Mouse (Mus musculus) limb, embryonic 14.5 days (tissue): Measurements from ENCODE around the gene Cand1. TPM values are rescaled to one million over a fixed set of nuclear protein-coding genes. Genes with fewer than 3 reads are reported as not detected.

ENCODE experiments used
- ATAC-seq: fragments of 200-750 bp; cut with Nextera tagmentation; 2 replicates; pipeline ENCODE4 v1.8.0; 2017; ENCODE audit warnings: low read depth, moderate number of reproducible peaks, moderate TSS enrichment; ENCODE audit not compliant: low FRiP score
- DNase-seq: peaks from one replicate; pipeline ENCODE4 v3.0.0-alpha.2; 2015; ENCODE audit warnings: low spot score
- H3K27ac ChIP-seq: fragments of 300-500 bp; sonication (generic); replicated peaks from 2 replicates; pipeline ENCODE4 v1.5.1; 2014; ENCODE audit warnings: low read depth, mild to moderate bottlenecking, low read length, moderate library complexity, mixed read lengths
- H3K27me3 ChIP-seq: fragments of 300-500 bp; sonication (generic); 2 replicates; pipeline ENCODE4 v1.6.1; 2014; ENCODE audit warnings: low read length, mixed read lengths; ENCODE audit not compliant: control insufficient read depth, insufficient read depth
- H3K36me3 ChIP-seq: fragments of 300-500 bp; sonication (generic); 2 replicates; pipeline ENCODE4 v1.6.1; 2014; ENCODE audit warnings: mild to moderate bottlenecking, low read length, moderate library complexity, mixed read lengths; ENCODE audit not compliant: control insufficient read depth, insufficient read depth
- H3K4me1 ChIP-seq: fragments of 300-500 bp; sonication (generic); 2 replicates; pipeline ENCODE4 v1.6.1; 2014; ENCODE audit warnings: antibody characterized with exemption, low read length, mixed read lengths; ENCODE audit not compliant: control insufficient read depth, insufficient read depth
- H3K4me2 ChIP-seq: fragments of 300-500 bp; sonication (generic); replicated peaks from 2 replicates; pipeline ENCODE4 v1.6.1; 2014; ENCODE audit warnings: low read depth, mild to moderate bottlenecking, low read length, moderate library complexity; ENCODE audit not compliant: severe bottlenecking
- H3K4me3 ChIP-seq: fragments of 300-500 bp; sonication (generic); replicated peaks from 2 replicates; pipeline ENCODE4 v1.5.1; 2014; ENCODE audit warnings: low read length
- H3K9ac ChIP-seq: fragments of 300-500 bp; sonication (generic); 2 replicates; pipeline ENCODE4 v1.6.1; 2014; ENCODE audit warnings: mild to moderate bottlenecking, low read depth, low read length, moderate library complexity; ENCODE audit not compliant: severe bottlenecking
- H3K9me3 ChIP-seq: fragments of 300-500 bp; sonication (generic); 2 replicates; pipeline ENCODE4 v1.6.1; 2016; ENCODE audit warnings: low read length; ENCODE audit not compliant: control insufficient read depth
- POLR2A ChIP-seq: fragments of 200-500 bp; IDR thresholded peaks from 2 replicates; pipeline ENCODE4 v1.8.0; 2012; ENCODE audit warnings: inconsistent platforms, mild to moderate bottlenecking, moderate library complexity, borderline replicate concordance; ENCODE audit not compliant: insufficient read depth, insufficient read length; ENCODE audit errors: extremely low read depth
- WGBS: fragments of 180-500 bp; shearing (Covaris S2); extraction: QIAGEN DNeasy Blood & Tissue Kit; methylation state at CpG from one replicate; pipeline ENCODE4 v1.1.7; 2014; 5-methylcytosine and 5-hydroxymethylcytosine counted together
- polyA plus RNA-seq, 2 experiments: library from polyadenylated mRNA; depleted of rRNA in 1 of 2; stranded (reverse) in 1 of 2; unstranded in 1 of 2; fragments of >200 nt; fragmentation: Nextera tagmentation in 1 of 2; extraction: Ambion mirVana in 1 of 2; gene quantifications; 2 replicates each; pipeline versions ENCODE4 v1.2.1 to v1.2.3; 2012 to 2014

Cand1 gene
- polyA plus RNA-seq, 2 experiments: 54.9 to 87.2 TPM

DNA sequence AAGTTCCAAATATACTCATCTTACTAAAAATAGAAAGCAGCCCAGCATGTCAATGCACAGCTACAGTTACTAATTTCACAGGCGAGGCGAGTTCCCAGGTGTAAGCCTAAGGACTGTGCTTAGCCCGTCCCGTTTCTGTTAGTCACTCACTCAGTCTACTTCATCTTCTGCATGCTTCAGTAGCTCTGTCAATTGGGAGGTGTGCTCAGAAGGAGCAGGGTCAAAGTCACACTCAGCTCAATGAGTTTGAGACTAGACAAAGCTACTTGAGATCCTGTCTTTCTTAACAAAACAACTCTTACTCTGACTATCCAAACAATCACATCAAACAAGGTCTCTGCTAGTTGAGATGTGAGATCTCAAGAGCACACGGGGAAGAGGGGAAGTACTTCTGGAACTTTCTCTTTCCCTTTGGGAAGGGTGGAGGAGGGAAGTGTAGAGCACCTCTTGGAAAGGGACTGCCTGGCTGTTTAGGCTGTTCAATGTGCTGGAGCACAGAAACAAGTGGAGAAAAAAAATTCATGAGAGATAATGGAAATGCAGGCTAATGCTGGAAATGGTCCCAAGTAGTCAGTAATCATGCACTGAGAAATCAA lies 9.7 kb downstream of the Cand1 start:
- WGBS: 77% methylated on average over 5 of the region's 5 CpGs
- no peak for ATAC-seq
- H3K9ac ChIP-seq: no peak overlapping the region
- no peaks in the 10 kb centered on the region for H3K9me3 ChIP-seq
- H3K4me1 ChIP-seq: 0 out of 2 replicates have a peak, but pooled peaks cover 2% of the 10 kb centered on the region
- no peak for DNase-seq
- no peak overlapping the region for H3K27ac ChIP-seq
- no peak overlapping the region for H3K4me2 ChIP-seq
- no peak overlapping the region for H3K4me3 ChIP-seq
- H3K36me3 ChIP-seq: peaks cover 21% of the 10 kb centered on the region
- no peak for TF ChIP-seq POLR2A
- no peaks in the 10 kb centered on the region for H3K27me3 ChIP-seq

DNA sequence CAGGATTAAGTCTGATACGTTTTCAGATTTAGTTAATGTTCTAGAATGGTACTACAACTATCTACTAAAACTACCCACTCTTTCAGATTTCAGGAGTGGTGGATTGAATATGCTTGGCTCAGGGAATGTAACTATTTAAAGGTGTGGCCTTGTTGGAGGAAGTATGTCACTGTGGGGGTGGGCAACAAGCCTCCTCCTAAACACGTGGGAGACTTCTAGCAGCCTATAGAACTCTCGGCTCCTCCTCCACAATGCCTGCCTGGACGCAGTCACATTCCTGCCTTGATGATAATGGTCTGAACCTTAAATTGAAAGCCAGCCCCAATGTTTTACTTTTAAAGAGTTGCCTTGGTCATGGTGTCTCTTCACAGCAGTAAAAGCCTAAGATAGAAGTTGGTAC lies 16.2 kb downstream of the Cand1 start:
- Histone ChIP-seq H3K4me3 (no peak overlapping the region), H3K9me3 (no peaks in the 10 kb centered on the region), H3K27ac (no peak overlapping the region), H3K4me1 (no peaks in the 10 kb centered on the region), H3K36me3 (peaks cover 67% of the 10 kb centered on the region), H3K27me3 (no peaks in the 10 kb centered on the region), H3K9ac (no peak overlapping the region), H3K4me2 (no peak overlapping the region)
- DNase-seq (no peak), ATAC-seq (no peak)
- 77% methylated on average over 4 of the region's 4 CpGs for whole genome bisulfite sequencing
- TF ChIP-seq POLR2A: no peak

DNA sequence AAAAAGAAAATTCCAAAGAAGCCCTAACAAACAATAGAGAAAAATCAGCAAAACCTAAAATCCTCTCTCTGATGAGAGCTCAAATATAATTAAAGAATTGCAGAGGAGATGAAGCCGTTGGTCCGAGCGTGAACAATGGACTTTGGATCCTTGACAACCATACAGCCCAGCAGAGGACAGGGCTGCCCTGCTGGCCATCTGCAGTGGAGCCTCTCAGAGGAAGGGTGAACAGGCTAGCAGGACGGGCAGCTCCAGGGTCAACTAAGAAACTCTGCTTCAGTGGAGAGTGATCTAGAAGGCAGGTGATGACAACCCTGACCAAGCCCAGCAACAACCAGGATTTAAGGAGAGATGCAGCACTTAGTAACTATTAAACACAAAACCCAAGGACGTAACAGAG lies 18.2 kb downstream of the Cand1 start:
- Histone ChIP-seq H3K4me2 (no peak overlapping the region), H3K4me3 (no peak overlapping the region), H3K27me3 (no peaks in the 10 kb centered on the region), H3K4me1 (no peaks in the 10 kb centered on the region), H3K36me3 (peaks cover 79% of the 10 kb centered on the region), H3K9me3 (no peaks in the 10 kb centered on the region), H3K27ac (no peak overlapping the region), H3K9ac (no peak overlapping the region)
- WGBS: 88% methylated on average over 5 of the region's 5 CpGs
- no peak for DNase-seq
- no peak for TF ChIP-seq POLR2A
- no peak for ATAC-seq

DNA sequence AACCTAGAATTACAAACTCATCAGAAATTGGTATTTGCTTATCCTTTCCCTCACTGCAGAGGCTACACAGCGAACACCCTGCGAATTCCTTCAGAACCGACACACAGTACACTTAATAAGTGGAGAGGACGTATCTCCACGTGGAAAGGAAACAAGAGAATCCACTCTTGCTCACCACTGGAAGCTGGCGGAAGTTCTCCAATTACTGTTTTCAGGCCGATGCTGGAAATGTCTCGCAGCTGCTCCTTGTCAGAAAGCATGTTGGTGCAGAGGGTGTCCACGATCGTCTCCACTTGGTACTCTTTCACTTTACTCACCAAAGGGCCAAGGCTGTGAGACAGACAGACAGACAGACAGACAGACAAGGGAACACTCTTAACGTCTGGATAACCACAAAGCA lies 20.4 kb downstream of the Cand1 start:
- Histone ChIP-seq H3K27ac (no peak overlapping the region), H3K4me1 (no peaks in the 10 kb centered on the region), H3K9me3 (no peaks in the 10 kb centered on the region), H3K9ac (no peak overlapping the region), H3K27me3 (no peaks in the 10 kb centered on the region), H3K4me3 (no peak overlapping the region), H3K4me2 (no peak overlapping the region), H3K36me3 (peaks cover 77% of the 10 kb centered on the region)
- ATAC-seq (no peak), DNase-seq (no peak)
- WGBS: 56% methylated on average over 11 of the region's 11 CpGs
- TF ChIP-seq POLR2A: no peak

DNA sequence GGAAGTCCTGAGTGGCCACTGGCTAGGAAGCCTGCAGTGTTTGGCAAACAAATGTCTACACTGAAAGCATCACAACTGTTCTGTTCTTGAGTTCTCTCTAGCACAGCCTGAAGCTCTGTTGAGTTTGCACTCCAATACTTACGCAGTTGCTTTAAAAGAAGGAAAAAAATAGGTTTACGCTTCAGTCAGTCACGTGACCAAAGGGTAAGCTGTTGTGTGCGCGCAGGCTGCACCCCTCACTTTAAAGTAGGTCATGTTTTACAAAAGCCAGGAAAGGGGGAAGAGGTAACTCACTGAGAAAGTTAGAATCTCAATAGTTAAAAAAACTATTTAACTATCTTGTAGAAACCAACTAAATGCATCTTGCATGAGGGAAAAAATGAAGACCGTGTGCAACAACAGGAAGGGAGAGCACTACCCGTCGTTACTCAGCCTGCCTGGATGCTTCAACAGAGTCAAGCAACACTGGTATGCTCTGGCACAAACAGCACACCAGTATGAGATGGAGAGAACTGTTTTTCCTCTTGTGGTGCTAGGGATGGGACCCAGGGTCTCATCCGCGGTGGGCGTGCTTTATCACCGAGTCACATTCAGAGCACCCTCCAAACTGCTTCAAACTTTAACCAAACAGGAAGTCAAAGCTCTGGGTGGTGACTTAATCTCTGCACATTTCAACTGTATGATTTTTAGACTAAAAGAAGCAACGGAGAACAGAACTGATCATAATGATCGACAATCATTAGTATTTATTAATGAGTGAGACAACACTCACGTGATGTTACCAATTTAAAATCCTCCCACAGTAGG lies 21.4 kb downstream of the Cand1 start:
- Histone ChIP-seq H3K27me3 (no peaks in the 10 kb centered on the region), H3K4me3 (no peak overlapping the region), H3K27ac (no peak overlapping the region), H3K4me1 (no peaks in the 10 kb centered on the region), H3K36me3 (peaks cover 77% of the 10 kb centered on the region), H3K9ac (no peak overlapping the region), H3K9me3 (no peaks in the 10 kb centered on the region), H3K4me2 (no peak overlapping the region)
- WGBS: 92% methylated on average over 15 of the region's 15 CpGs
- DNase-seq: no peak
- no peak for ATAC-seq
- no peak for TF ChIP-seq POLR2A
